Mouse (Mus musculus) intestine, postnatal 0 days (tissue): ENCODE results near the gene Utp6. TPM values are rescaled to one million over a fixed set of nuclear protein-coding genes. Genes with fewer than 3 reads are reported as not detected.

Experiments used
- ATAC-seq: fragments of 200-750 bp; cut with Nextera tagmentation; 2 replicates; pipeline ENCODE4 v1.8.0; 2017; ENCODE audit warnings: mild to moderate bottlenecking, moderate TSS enrichment, moderate library complexity
- H3K27ac ChIP-seq: fragments of 300-500 bp; sonication (generic); 2 replicates; pipeline ENCODE4 v1.5.1; 2014; ENCODE audit warnings: mild to moderate bottlenecking, low read depth, low read length, moderate library complexity
- H3K27me3 ChIP-seq: fragments of 300-500 bp; sonication (generic); replicated peaks from 2 replicates; pipeline ENCODE4 v1.6.1; 2014; ENCODE audit warnings: low read length, mixed read lengths; ENCODE audit not compliant: control insufficient read depth, insufficient read depth
- H3K36me3 ChIP-seq: fragments of 300-500 bp; sonication (generic); 2 replicates; pipeline ENCODE4 v1.6.1; 2014; ENCODE audit warnings: mild to moderate bottlenecking, moderate library complexity; ENCODE audit not compliant: control insufficient read depth, insufficient read depth
- H3K4me1 ChIP-seq: fragments of 300-500 bp; sonication (generic); replicated peaks from 2 replicates; pipeline ENCODE4 v1.6.1; 2014; ENCODE audit warnings: antibody characterized with exemption, low read length, mixed read lengths; ENCODE audit not compliant: control insufficient read depth, insufficient read depth
- H3K4me2 ChIP-seq: fragments of 300-500 bp; sonication (generic); replicated peaks from 2 replicates; pipeline ENCODE4 v1.6.1; 2014; ENCODE audit warnings: low read depth, mild to moderate bottlenecking, moderate library complexity
- H3K4me3 ChIP-seq: fragments of 300-500 bp; sonication (generic); 2 replicates; pipeline ENCODE4 v1.5.1; 2014; ENCODE audit warnings: low read depth, low read length
- H3K9ac ChIP-seq: fragments of 300-500 bp; sonication (generic); 2 replicates; pipeline ENCODE4 v1.6.1; 2014; ENCODE audit warnings: mild to moderate bottlenecking, low read depth, low read length
- H3K9me3 ChIP-seq: fragments of 300-500 bp; sonication (generic); 2 replicates; pipeline ENCODE4 v1.6.1; 2016; ENCODE audit warnings: mixed run types; ENCODE audit not compliant: control insufficient read depth
- CTCF ChIP-seq: sonication (generic); IDR thresholded peaks from 2 replicates; pipeline ENCODE4 v1.5.1; 2016; ENCODE audit warnings: low read depth, mild to moderate bottlenecking, control low read depth, antibody characterized with exemption, moderate library complexity
- WGBS: fragments of 180-500 bp; shearing (Covaris S2); extraction: QIAGEN DNeasy Blood & Tissue Kit; methylation state at CpG from one replicate; pipeline ENCODE4 v1.1.7; 2014; 5-methylcytosine and 5-hydroxymethylcytosine counted together
- polyA plus RNA-seq: library from polyadenylated mRNA; unstranded; fragments of >200 nt; fragmentation: Nextera tagmentation; extraction: Ambion mirVana; gene quantifications from 2 replicates; pipeline ENCODE4 v1.2.1, GENCODE M21; 2015

The Utp6 gene
- polyA plus RNA-seq, 1 experiment from 2014 or later: 24.5 TPM

- 59% methylated on average over 14 of the region's 14 CpGs for WGBS
- no peaks in the 10 kb centered on the region for H3K9me3 ChIP-seq
- ATAC-seq: peak; percentile 22; the same call in 1 of the 2 replicates
Measured at GRCm38 (mm10) chr11:79908600-79909483, 53.3 kb downstream of the Utp6 start.

GRCm38 (mm10) chr11:79906920-79907319, 55.3 kb downstream of the Utp6 start:
- Histone ChIP-seq H3K9me3 (no peaks in the 10 kb centered on the region), H3K4me3 (no peak overlapping the region), H3K9ac (no peak overlapping the region), H3K27ac (no peak overlapping the region), H3K36me3 (no peaks in the 10 kb centered on the region), H3K4me1 (0 out of 2 replicates have a peak, but pooled peaks cover 2% of the 10 kb centered on the region), H3K27me3 (no peaks in the 10 kb centered on the region), H3K4me2 (no peak overlapping the region)
- no peak for TF ChIP-seq CTCF
- 51% methylated on average over 9 of the region's 9 CpGs for WGBS
- no peak for ATAC-seq

More at GRCm38 (mm10) chr11:79908600-79909483, 53.3 kb downstream of the Utp6 start:
- H3K9ac ChIP-seq: no peak overlapping the region
- no peak overlapping the region for H3K4me2 ChIP-seq
- 0 out of 2 replicates have a peak, but pooled peaks cover 2% of the 10 kb centered on the region for H3K4me1 ChIP-seq
- TF ChIP-seq CTCF: no peak
- H3K4me3 ChIP-seq: no peak overlapping the region
- H3K27ac ChIP-seq: no peak overlapping the region
- H3K36me3 ChIP-seq: no peaks in the 10 kb centered on the region
- no peaks in the 10 kb centered on the region for H3K27me3 ChIP-seq

GRCm38 (mm10) chr11:79902881-79903481, 59.2 kb downstream of the Utp6 start:
- Histone ChIP-seq H3K27ac (no peak overlapping the region), H3K4me2 (no peak overlapping the region), H3K9ac (no peak overlapping the region), H3K9me3 (no peaks in the 10 kb centered on the region), H3K4me1 (no peaks in the 10 kb centered on the region), H3K4me3 (no peak overlapping the region), H3K27me3 (no peaks in the 10 kb centered on the region), H3K36me3 (no peaks in the 10 kb centered on the region)
- TF ChIP-seq CTCF: no peak
- whole genome bisulfite sequencing: 68% methylated on average over 6 of the region's 6 CpGs
- ATAC-seq: no peak

GRCm38 (mm10) chr11:79901146-79901545, 61.0 kb downstream of the Utp6 start:
- no peak overlapping the region for H3K4me2 ChIP-seq
- no peak for TF ChIP-seq CTCF
- H3K9ac ChIP-seq: no peak overlapping the region
- no peak overlapping the region for H3K4me3 ChIP-seq
- 84% methylated on average over 6 of the region's 6 CpGs for WGBS
- no peaks in the 10 kb centered on the region for H3K4me1 ChIP-seq
- H3K9me3 ChIP-seq: no peaks in the 10 kb centered on the region
- ATAC-seq: no peak
- no peaks in the 10 kb centered on the region for H3K36me3 ChIP-seq
- no peaks in the 10 kb centered on the region for H3K27me3 ChIP-seq
- no peak overlapping the region for H3K27ac ChIP-seq

GRCm38 (mm10) chr11:79892259-79892658, 69.9 kb downstream of the Utp6 start:
- no peaks in the 10 kb centered on the region for H3K9me3 ChIP-seq
- WGBS: 90% methylated on average over 6 of the region's 6 CpGs
- no peak for TF ChIP-seq CTCF

GRCm38 (mm10) chr11:79890822-79891221, 71.4 kb downstream of the Utp6 start:
- Histone ChIP-seq H3K4me2 (no peak overlapping the region), H3K4me3 (no peak overlapping the region), H3K36me3 (no peaks in the 10 kb centered on the region), H3K9ac (no peak overlapping the region), H3K27me3 (no peaks in the 10 kb centered on the region), H3K27ac (no peak overlapping the region), H3K4me1 (no peaks in the 10 kb centered on the region), H3K9me3 (no peaks in the 10 kb centered on the region)
- WGBS: 83% methylated on average over 2 of the region's 2 CpGs
- no peak for TF ChIP-seq CTCF
- no peak for ATAC-seq

More at GRCm38 (mm10) chr11:79892259-79892658, 69.9 kb downstream of the Utp6 start:
- H3K27me3 ChIP-seq: no peaks in the 10 kb centered on the region
- H3K9ac ChIP-seq: no peak overlapping the region
- no peak for ATAC-seq
- H3K4me2 ChIP-seq: no peak overlapping the region
- H3K4me1 ChIP-seq: no peaks in the 10 kb centered on the region
- H3K4me3 ChIP-seq: no peak overlapping the region
- no peak overlapping the region for H3K27ac ChIP-seq
- H3K36me3 ChIP-seq: no peaks in the 10 kb centered on the region
